Mouse (Mus musculus) C2C12 (cell line): ENCODE measurements around the gene Cnnm1.
A peak's percentile ranks its signal among the peaks of the same experiment; 100 is the strongest.

Source experiments
- CTCF ChIP-seq: IDR thresholded peaks from one replicate; pipeline ENCODE4 v1.5.1; 2011; ENCODE audit not compliant: control insufficient read depth, insufficient read depth, insufficient read length
- MAX ChIP-seq: IDR thresholded peaks from one replicate; pipeline ENCODE4 v1.6.1; 2011; ENCODE audit warnings: mild to moderate bottlenecking, control low read depth
- MYOD1 ChIP-seq: IDR thresholded peaks from one replicate; pipeline ENCODE4 v1.6.1; 2011; ENCODE audit warnings: low read depth; ENCODE audit not compliant: control insufficient read depth, insufficient read length
- USF1 ChIP-seq: IDR thresholded peaks from one replicate; pipeline ENCODE4 v1.6.1; 2011; ENCODE audit warnings: low read depth, mild to moderate bottlenecking, control low read depth, moderate library complexity

- TF ChIP-seq CTCF, result peak; percentile 69
- TF ChIP-seq MAX, result peak; percentile 60
- TF ChIP-seq USF1, result no peak
- no peak for TF ChIP-seq MYOD1
Measured at GRCm38 (mm10) chr19:43530197-43530770, 90.0 kb downstream of the Cnnm1 start.
